Mouse (Mus musculus): ENCODE data around the gene Igfbp7.

The Igfbp7 gene

GRCm38 (mm10) chr5:77379434-77380135, 28.3 kb downstream of the Igfbp7 start:
- DNase-seq (ENCODE audit: low spot score) = no peak

GRCm38 (mm10) chr5:77378027-77378426, 29.8 kb downstream of the Igfbp7 start:
- DNase-seq (ENCODE audit: low spot score) = no peak

GRCm38 (mm10) chr5:77375546-77375945, 32.3 kb downstream of the Igfbp7 start:
- peak; percentile 55 for DNase-seq (ENCODE audit: low spot score)

- peak; percentile 64 for DNase-seq (ENCODE audit: low spot score)
Measured at GRCm38 (mm10) chr5:77374945-77375344, 32.9 kb downstream of the Igfbp7 start.

- peak; percentile 96 for DNase-seq (ENCODE audit: low spot score)
Measured at GRCm38 (mm10) chr5:77372778-77373177, 35.1 kb downstream of the Igfbp7 start.

DNA sequence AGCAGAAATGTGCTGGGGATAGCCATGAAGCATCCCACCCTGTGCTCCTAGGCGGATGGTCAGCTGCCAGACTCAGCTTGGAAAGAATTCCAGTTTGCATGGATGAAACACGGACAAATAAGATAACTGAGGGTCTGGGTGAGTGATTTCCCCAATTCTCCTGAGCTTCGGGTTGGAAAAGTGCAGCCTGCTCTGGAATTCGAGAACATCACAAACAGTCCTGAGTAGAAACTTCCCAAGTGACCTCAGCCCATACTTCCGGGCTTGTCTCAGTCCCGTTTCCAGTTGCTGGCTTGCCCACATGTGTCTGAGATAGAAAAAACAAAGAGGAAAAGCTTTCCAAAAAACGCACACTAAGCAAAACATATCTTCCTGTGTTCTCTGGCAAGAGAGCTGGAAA, 35.6 kb downstream of the Igfbp7 start:
- peak; percentile 51 for DNase-seq (ENCODE audit: low spot score)

- DNase-seq (ENCODE audit: low spot score) = no peak
Measured at GRCm38 (mm10) chr5:77370378-77370892, 37.4 kb downstream of the Igfbp7 start.

DNA sequence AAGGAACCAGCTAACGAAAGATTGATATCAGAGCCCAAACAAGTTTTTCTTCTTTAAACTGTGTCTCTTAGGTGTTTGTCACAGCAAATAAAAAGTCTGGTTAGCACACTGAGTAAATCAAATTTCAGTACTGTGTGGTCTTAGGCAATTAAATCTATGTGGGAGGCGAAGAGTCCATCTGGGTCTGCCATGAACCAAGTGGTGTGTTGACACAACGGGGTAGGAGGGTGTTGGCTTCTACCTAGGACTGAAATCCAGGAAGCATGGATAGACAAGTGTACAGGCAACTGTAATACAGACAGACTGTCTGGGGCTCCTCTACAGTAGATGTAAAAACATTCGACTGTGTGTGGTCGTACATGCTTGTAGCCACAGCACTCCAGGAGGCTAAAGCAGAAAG, 38.4 kb downstream of the Igfbp7 start:
- peak; percentile 55 for DNase-seq (ENCODE audit: low spot score)

- DNase-seq (ENCODE audit: low spot score) = no peak
Measured at GRCm38 (mm10) chr5:77368194-77368593, 39.6 kb downstream of the Igfbp7 start.

DNA sequence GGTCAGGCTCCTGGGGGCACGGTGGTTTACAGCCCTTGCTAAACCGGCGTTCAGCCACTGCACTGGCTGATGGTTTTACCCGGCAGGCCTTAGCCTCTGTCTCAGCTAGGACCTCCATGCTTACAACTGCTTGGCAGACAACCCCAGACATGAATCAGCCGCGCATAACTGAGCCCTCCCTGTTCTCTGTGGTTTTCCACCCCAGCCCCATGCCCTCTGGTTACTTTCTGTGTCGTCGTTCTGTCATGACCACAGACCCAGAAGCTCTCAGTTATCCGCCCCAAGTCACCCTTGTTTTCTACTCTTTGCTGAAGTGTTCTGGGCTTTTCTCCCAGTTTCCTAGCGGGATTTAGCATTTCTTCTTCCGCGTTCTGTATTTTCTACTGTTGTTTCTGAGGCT, 40.2 kb downstream of the Igfbp7 start:
- DNase-seq (ENCODE audit: low spot score) = peak; percentile 77

- DNase-seq (ENCODE audit: low spot score) = no peak
Measured at GRCm38 (mm10) chr5:77367145-77367544, 40.7 kb downstream of the Igfbp7 start.

GRCm38 (mm10) chr5:77366313-77366712, 41.5 kb downstream of the Igfbp7 start:
- no peak for DNase-seq (ENCODE audit: low spot score)

DNA sequence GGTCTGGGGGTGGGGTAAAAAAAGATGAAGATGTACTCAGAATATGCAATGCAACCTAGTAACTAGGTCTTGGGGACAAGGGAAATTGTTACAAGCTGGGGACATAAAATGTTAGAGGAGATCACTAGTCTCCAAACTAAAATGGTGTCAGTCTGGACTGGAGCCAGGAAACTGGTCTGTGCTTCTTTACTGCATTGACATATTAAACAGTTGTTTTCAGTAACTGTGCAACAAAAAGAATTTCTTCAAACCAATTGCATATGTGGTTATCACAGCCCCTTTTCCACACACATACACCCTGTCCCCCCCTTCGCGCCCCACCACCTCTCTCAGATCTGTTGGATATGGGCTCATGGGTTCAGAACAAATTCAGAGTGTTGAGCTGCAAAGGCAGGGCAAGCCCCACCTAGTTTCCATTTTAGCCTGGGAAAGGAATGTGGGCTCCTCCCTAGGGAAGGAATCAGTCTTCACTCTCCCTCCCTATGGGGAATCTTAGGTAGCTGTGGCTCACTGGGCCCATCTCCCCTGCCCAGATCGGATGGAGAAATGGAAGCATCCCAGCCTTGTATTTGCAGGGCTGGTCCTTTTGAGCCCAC, 43.3 kb downstream of the Igfbp7 start:
- DNase-seq (ENCODE audit: low spot score) = no peak

- DNase-seq (ENCODE audit: low spot score) = no peak
Measured at GRCm38 (mm10) chr5:77363650-77364049, 44.2 kb downstream of the Igfbp7 start.

DNA sequence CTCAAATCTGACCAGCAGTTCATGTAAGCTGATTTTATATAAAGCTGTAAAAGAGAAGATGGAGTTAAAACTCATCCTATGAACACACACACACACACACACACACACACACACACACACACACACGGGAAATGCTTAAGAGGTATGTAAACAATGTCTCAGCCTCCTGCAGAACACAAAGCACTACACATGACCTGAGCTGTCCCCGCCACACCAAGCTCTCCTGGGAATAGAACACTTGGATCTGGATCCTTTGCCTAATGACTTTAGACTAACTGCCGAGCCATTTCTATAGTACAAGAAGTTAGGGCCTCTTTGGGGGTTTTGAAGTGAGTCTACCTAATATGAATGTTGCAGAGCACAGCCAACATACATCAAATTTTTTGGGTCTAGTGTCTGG, 45.7 kb downstream of the Igfbp7 start:
- no peak for DNase-seq (ENCODE audit: low spot score)

DNA sequence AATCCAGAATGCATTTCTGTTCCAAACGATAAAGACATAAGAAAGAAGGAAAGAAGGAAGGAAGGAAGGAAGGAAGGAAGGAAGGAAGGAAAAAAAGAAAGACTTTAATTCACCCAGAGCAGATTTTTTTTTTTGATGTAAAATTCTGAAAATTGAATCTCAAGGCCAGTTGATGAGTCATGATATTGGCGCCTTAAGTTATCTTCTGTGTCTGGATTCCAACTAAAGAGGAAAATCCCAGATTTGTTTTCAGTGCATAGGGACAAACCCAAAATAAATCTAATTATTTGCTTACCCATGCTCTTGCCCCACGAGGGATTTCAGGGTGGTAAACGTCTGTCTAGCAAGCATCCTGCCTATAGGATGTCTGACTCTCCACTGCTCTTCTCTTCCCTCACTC, 46.8 kb downstream of the Igfbp7 start:
- DNase-seq (ENCODE audit: low spot score) = no peak

GRCm38 (mm10) chr5:77359971-77360370, 47.9 kb downstream of the Igfbp7 start:
- no peak for DNase-seq (ENCODE audit: low spot score)

- DNase-seq (ENCODE audit: low spot score) = peak; percentile 84
Measured at GRCm38 (mm10) chr5:77358347-77358746, 49.5 kb downstream of the Igfbp7 start.

GRCm38 (mm10) chr5:77357405-77358149, 50.3 kb downstream of the Igfbp7 start:
- DNase-seq (ENCODE audit: low spot score) = peak; percentile 88

GRCm38 (mm10) chr5:77355307-77356265, 52.3 kb downstream of the Igfbp7 start:
- DNase-seq (ENCODE audit: low spot score) = no peak

- peak; percentile 87 for DNase-seq (ENCODE audit: low spot score)
Measured at GRCm38 (mm10) chr5:77354361-77354787, 53.5 kb downstream of the Igfbp7 start.

DNA sequence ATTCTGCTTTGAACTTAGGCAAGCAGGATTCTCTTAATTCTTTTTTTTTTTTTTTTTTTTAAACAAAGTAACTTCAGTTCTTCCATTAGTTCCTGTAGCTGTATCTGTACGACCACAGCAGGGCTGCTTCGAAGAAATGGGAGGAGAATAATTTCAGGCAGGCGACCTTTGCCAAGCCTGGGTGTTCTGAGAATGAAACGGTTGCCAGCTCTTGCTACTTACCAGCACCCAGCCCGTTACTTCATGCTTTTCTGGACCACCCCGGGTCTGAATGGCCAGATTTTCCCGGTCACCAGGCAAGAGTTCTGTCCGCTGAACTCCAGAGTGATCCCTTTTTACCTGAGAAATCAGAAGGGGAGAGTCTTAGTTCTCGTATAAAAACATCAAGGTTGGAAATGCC, 56.1 kb downstream of the Igfbp7 start:
- peak; percentile 54 for DNase-seq (ENCODE audit: low spot score)

All from adipocyte (in vitro differentiated cells).